Mouse (Mus musculus) embryonic stem cell, embryonic (primary cell): Measurements from ENCODE around the gene Bbx.

ENCODE experiments used
- CTCF ChIA-PET, 4 experiments: fragments of 300-600 bp in 2 of 4; fragments of 350-600 bp in 2 of 4; sonication (Branson Sonifier 250); formaldehyde crosslinking; loops; one replicate each; lab custom pipeline; 2022; ENCODE audit warnings: inconsistent platforms in 2 of 4; lab: Charles Lee
- POLR2A ChIA-PET, 4 experiments: fragments of 300-600 bp in 2 of 4; fragments of 350-600 bp in 2 of 4; sonication (Branson Sonifier 250); formaldehyde crosslinking; loops; one replicate each; lab custom pipeline; 2022; ENCODE audit warnings: antibody characterized with exemption in 4 of 4, inconsistent platforms in 1 of 4; lab: Charles Lee

The Bbx gene

GRCm38 (mm10) chr16:50298743-50299443, 133.3 kb downstream of the Bbx start:
- POLR2A ChIA-PET = interaction anchor here in 1 of 4 experiments (0.7 kb wide), 1 partner anchor 693 kb away, joined by 3 read pairs; no protein-coding TSS in a partner anchor
- CTCF ChIA-PET = interaction anchor here in 1 of 4 experiments (0.5 kb wide), 1 partner anchor 26 kb away, joined by 3 read pairs; no protein-coding TSS in a partner anchor

GRCm38 (mm10) chr16:50293502-50294228, 138.5 kb downstream of the Bbx start:
- ChIA-PET POLR2A (no interaction called here), CTCF (interaction anchor here in 2 of 4 experiments (0.6 to 1.1 kb wide), 2 partner anchors 39 to 225 kb away, joined by 3 read pairs; no protein-coding TSS in a partner anchor)

DNA sequence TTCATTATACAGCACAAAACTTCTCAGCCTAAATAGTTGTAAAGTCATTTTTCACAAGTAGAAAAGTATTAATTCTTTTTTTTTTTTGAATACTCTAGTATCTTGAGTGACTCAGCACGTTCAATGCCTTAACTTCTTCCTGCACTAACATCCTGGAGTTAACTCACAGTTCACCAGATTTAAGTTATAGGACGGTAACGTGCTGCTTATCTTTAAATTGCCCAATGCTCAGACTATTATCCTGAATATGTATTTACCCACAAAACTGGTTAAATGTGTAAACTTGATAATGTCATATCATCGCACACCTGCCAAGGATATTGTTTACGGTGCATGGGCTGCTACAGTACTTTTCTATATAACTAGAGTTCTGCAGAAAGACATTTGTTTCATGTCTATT, 139.4 kb downstream of the Bbx start:
- CTCF ChIA-PET = no interaction called here
- POLR2A ChIA-PET = no interaction called here

DNA sequence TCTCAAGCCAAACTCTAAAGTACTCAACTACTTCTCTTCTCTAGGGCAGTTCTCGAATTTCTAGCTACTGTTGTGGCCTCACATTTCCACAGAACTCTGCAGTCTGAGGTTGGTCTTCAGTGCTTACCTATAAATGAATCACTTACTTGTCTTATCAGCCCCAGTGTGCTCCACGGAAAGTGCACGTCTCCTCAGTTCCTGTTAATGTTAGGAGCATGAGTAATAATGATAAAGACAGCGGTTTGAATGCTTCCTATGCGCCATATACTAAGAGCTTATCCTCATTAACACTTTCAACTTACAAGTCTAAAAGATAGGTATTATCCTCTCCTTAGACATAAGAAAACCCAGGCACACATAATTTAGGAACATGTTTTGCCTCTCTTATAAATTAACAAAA, 142.4 kb downstream of the Bbx start:
- CTCF ChIA-PET = no interaction called here
- POLR2A ChIA-PET = interaction anchor here in 1 of 4 experiments (0.6 kb wide), 1 partner anchor 458 kb away, joined by 3 read pairs; no protein-coding TSS in a partner anchor

GRCm38 (mm10) chr16:50272813-50273212, 159.4 kb downstream of the Bbx start:
- ChIA-PET CTCF (interaction anchor here in 1 of 4 experiments (0.7 kb wide), 1 partner anchor 1331 kb away, joined by 4 read pairs; no protein-coding TSS in a partner anchor), POLR2A (no interaction called here)

DNA sequence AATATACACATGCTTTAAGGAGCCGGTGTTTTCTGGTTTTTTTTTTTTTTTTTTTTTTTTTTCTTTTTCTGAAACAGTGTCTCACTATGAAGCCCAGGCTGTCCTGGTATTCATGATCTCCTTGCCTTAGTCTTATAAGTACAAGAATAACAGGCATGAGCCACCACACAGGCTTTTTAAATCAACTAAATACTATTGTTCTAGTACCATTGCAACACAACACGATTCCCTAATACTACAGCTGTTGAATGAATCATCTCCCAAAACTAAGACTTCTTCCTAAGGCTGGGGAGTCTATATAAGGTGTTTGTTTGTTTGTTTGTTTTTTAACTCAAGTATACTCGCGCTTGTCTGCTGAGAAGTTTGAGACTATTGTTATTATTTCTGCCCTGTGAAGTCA, 169.5 kb downstream of the Bbx start:
- ChIA-PET CTCF (no interaction called here), POLR2A (interaction anchor here in 1 of 4 experiments (0.6 kb wide), 1 partner anchor 495 kb away, joined by 4 read pairs; no protein-coding TSS in a partner anchor)

GRCm38 (mm10) chr16:50262209-50262608, 170.0 kb downstream of the Bbx start:
- CTCF ChIA-PET = no interaction called here
- POLR2A ChIA-PET = no interaction called here

GRCm38 (mm10) chr16:50261741-50262140, 170.4 kb downstream of the Bbx start:
- CTCF ChIA-PET = no interaction called here

GRCm38 (mm10) chr16:50254522-50255159, 177.5 kb downstream of the Bbx start:
- ChIA-PET POLR2A (no interaction called here), CTCF (interaction anchor here in 3 of 4 experiments (0.6 to 1.5 kb wide), 6 partner anchors 17 to 482 kb away, joined by 3 to 7 read pairs (median 4); no protein-coding TSS in a partner anchor)

More at GRCm38 (mm10) chr16:50261741-50262140, 170.4 kb downstream of the Bbx start:
- POLR2A ChIA-PET = no interaction called here

GRCm38 (mm10) chr16:50251417-50251975, 180.7 kb downstream of the Bbx start:
- CTCF ChIA-PET = no interaction called here
- POLR2A ChIA-PET = interaction anchor here in 1 of 4 experiments (1.2 kb wide), 1 partner anchor 23 kb away, joined by 3 read pairs; no protein-coding TSS in a partner anchor

DNA sequence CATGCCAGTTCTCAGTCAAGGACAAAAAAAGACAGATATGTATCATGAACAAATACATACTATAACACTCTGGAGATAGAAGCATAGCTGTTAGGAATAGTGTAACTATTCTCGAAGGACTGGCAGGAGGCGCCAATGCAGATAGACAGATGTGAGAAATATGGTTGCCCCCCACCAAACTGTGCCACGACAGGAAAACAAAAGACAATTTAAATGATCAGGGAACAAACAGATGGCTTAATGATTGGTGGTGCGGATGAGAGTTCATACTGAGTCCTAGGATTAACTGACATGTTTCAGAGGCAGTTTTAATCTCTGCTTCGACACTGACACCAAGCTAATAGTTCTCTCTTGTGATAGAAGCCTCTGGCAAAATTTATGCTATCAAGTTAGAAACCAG, 181.7 kb downstream of the Bbx start:
- ChIA-PET CTCF (interaction anchor here in 1 of 4 experiments (0.6 kb wide), 1 partner anchor 281 kb away, joined by 5 read pairs; no protein-coding TSS in a partner anchor), POLR2A (interaction anchor here in 1 of 4 experiments (1.2 kb wide), 1 partner anchor 24 kb away, joined by 3 read pairs; no protein-coding TSS in a partner anchor)

GRCm38 (mm10) chr16:50249036-50249435, 183.2 kb downstream of the Bbx start:
- CTCF ChIA-PET = no interaction called here
- POLR2A ChIA-PET = no interaction called here

GRCm38 (mm10) chr16:50242444-50242843, 189.7 kb downstream of the Bbx start:
- CTCF ChIA-PET = interaction anchor here in 1 of 4 experiments (0.8 kb wide), 1 partner anchor 41 kb away, joined by 3 read pairs; no protein-coding TSS in a partner anchor
- POLR2A ChIA-PET = no interaction called here

- POLR2A ChIA-PET = no interaction called here
- CTCF ChIA-PET = interaction anchor here in 1 of 4 experiments (0.8 kb wide), 1 partner anchor 40 kb away, joined by 3 read pairs; no protein-coding TSS in a partner anchor
These were observed 190.6 kb downstream of the Bbx start for GRCm38 (mm10) chr16:50241604-50242003.

DNA sequence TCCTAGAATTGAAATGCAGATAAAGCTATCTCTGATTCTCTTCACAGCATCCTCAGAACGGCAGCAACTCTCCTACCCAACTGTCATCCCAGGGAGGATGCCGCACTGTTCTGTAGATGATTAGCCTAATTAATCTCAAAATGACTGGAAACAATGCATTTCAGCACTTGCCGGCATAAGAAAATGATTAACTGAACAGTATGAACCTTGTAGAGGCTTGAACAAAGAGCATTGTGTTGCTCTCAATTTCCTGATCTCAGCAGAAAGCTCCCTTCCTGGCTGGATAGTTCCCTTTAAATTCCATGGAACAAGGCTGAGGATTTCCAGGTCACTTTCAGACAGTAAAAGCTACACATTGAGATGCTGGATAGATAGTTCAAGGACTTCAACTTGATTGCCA, 197.0 kb downstream of the Bbx start:
- ChIA-PET POLR2A (interaction anchor here in 1 of 4 experiments (0.7 kb wide), 1 partner anchor 496 kb away, joined by 3 read pairs; no protein-coding TSS in a partner anchor), CTCF (no interaction called here)

DNA sequence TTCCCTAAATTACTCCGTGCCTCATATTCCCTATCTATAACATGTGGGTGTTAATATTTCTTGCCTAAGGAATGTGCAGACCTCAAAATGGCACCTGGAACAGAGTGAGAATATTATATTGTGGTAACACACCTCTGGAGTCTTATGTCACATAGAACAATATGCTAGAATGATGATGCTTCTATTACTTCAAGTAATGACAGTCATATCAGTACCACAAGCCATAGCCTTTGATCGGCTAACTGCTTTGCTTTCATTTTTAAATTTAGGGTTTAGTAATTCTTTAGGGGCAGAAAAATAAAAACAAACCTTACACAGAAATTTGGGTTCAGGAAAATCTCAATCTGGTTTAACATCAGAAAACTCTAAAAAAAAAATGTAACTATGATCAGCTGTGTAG, 201.6 kb downstream of the Bbx start:
- ChIA-PET POLR2A (no interaction called here), CTCF (interaction anchor here in 1 of 4 experiments (0.7 kb wide), 1 partner anchor 204 kb away, joined by 3 read pairs; no protein-coding TSS in a partner anchor)

DNA sequence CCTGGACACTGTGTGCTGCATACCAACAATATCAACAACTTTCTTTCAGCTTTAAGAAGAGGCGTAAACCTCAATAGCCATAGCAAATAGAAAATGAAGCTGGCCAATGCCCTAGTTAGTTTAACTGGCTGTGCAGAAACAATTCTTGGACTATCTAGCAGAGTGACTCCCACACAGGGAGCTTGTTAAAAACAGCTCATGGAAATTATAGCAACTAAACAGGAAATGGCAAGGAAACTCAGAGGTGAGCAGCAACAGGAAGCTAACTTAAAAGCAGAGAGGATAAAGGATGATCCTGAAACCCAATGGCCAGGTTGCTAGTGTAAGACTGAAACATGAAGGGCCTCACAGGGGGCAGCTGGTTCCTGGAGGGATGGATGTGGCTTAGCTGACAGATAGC, 203.4 kb downstream of the Bbx start:
- ChIA-PET CTCF (interaction anchor here in 2 of 4 experiments (1.2 to 1.6 kb wide), 2 partner anchors 27 kb away, joined by 3 to 5 read pairs; no protein-coding TSS in a partner anchor), POLR2A (no interaction called here)

- ChIA-PET POLR2A (no interaction called here), CTCF (no interaction called here)
These were observed 205.9 kb downstream of the Bbx start for GRCm38 (mm10) chr16:50226274-50226673.
